Mouse (Mus musculus): ENCODE measurements around the gene Garem2.
"Not testable (repeated sequence)": the region's sequence is repeated elsewhere in the genome, so short reads cannot be mapped to it uniquely, and the experiment has no call there.

Garem2 gene

DNA sequence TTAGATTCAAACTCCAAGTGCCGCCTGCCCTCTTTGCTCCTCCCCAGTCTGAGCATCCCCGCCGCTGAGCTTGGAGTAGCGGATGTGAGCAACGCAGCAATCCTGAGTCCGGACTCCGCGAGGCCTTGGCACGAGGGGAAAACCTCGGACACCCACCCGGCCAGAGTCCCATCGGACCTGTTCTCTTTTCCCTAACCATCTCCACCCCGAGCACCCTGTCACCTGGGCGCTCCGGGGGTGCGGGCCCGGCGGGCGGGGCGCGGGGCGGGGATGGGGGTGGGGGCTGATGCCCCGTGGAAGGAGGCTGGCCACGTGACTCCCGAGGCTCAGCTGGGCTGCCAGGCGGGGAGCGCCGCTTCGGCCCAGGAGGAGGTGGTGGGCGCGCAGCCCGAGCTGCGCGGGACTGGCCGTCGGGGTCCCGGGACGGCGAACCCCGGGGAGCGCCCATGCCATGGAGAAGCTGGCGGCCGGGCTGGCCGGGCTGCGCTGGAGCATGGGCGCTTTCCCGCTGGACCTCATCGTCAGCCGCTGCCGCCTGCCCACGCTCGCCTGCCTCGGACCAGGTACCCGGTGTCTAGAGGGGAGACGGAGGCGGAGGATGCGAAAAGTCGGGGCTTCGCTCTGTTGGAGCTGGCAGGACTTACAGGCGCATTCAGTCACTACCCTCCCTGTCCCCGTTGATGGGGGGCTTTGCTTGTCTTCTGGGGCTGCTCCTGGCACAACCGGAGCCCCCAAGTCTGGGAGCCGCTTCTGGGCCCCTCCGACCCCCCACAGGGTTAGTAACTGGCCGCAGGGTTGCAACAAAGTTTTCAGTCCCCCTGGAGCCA is at the start of gene Garem2:
Gene Garem2 (plus strand): TSS at position 321 of the 827 bp plus-strand sequence.
- peak; percentile 39 for DNase-seq

DNA sequence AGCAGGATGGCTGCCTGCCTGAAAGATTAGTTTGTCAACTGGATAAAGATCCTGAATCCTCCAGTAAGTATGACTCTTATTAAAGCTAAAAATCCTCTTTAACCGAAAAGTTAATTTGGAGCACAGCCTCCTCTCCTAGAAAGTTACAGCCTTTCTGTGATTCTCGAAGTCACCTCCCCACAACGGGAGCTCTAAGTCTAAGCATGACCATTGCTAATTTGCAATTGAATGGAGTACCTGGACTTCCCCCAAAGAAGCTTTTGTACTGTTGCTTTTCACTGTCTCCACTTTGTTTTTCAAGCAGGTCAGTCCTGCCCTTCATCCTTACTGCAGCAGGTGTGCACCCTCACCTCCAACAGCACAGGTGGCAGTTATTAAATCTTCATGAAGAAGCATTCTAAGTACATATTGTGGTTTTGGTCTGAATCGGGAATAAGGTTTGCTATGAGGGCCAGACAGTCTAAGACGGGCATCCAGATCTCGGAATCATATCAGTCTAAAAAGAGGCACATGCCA is 46.7 kb upstream of the Garem2 start:
- DNase-seq = no peak

DNA sequence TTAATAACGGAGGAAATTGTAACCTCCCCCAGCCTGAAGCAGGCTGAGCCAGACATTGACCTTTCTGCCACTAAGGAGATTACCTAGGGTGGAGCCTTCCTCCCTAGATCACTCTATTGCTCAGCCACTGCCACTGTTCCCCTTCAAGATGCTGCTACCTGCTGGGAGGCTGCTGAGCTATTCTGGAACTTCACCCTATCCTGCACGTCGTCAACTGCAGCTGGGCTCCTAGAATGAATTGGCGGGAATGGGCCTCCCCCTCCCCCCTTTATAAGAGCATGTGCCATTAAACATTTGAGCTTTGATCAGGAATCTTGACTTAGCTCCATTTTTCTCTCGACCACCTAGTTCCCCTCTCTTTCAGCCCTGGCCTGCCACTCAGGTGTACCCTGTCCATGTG is 45.4 kb upstream of the Garem2 start:
- DNase-seq = not testable (repeated sequence)

DNA sequence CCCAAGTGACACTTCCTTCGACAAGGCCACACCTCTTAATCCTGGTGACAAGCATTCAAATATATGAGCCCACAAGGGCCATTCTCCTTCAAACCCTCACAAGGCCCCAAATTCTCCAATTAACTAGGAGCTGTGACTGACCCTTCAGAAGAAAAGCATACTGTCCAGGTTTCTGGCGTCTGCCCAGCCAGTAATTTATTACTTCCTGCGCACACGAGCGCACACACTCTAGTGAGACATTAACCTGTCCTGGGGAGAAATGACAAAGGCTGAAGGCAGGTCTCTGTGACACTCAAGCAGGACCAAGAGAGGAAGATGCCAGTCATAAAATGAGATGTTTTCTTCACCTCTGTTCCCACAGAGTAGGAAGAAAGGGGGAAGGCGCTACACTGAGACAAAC is 37.2 kb upstream of the Garem2 start:
- no peak for DNase-seq

DNA sequence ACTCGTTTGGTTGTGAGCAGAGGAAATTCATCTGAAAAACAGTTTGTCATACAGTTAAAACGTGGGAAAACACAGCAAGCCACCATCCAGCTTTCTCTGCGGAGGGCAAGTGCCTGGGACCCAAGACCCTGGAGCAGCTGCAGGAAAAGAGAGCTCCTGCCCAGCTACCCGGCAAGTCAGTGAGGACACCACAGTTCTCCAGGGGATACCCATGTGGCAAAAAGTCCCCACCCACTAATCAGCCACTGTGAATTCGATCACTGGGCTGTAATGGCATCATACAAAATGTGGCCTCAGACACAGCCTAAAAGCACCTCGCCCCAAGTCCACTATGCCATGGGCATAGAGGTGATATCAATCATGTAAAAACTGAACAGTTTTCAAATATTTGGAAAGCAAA is 33.3 kb upstream of the Garem2 start:
- DNase-seq = no peak

DNA sequence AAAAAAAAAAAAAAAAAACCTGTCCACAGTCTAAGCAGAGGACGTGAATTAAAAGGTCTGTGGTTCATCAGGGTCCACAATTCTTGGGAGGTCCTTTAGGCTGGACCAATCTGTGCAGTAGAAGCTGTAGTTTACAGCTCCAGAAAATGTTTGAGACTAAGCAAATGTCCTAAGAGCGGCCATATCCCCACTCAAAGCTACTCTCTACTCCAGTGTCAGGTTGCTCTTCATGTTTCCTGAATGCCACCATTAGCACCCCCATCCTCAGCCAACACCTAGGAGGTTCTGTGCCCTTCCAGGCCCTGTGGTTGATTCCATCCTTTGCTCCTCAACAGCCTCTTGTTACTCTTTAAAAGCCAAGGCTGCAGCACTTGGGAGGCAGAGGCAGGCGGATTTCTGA is 32.6 kb upstream of the Garem2 start:
- DNase-seq = no peak

DNA sequence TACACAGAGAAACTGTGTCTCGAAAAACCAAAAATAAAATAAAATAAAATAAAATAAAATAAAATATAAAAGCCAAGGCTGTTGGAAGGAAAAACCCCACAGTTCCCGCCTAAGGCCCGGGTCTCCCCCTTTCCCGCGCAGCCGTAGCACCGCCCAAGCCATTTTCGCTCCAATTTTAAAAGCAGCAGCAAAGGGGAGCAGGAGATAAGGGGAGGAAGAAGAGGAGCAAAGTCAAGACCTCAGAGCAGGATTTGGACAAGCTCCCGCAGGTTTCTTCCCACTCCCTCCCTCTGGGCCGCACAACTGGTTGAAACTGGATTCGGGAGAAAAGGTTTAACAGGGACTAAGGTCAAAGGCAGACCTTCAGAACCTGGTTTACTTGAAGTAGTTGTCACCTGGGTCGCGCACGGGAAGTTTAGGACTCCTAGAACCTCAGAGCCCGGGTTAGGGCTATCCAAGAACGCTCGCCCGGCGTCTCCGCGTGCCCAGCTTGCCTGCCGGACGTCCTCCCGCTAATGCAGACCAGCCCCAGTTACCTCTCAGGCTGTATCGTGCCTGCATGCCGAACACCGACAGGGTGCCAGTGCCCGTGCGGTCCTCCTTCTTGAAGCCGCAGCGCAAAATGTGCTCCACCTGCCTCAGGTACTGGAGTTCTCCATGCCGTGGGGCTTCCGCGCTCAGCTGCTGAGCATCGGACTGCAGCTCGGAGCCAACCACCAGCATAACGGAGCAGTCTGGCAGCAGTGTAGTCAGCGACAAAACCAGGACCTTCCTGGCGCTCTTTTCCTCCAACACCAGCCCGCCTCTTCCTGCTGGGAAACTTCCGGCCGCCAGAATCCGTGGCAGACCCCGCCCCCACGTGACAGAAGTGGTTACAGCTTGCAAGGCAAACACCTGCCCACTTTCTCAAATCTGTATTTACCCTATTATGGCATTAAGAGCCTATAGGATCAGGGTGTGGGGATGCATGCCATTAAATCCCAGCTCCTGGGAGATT is 31.8 kb upstream of the Garem2 start, which contains the start of gene Tyms:
Gene Tyms (minus strand): TSS at position 793 of the 997 bp plus-strand sequence.
- peak; percentile 87 for DNase-seq

DNA sequence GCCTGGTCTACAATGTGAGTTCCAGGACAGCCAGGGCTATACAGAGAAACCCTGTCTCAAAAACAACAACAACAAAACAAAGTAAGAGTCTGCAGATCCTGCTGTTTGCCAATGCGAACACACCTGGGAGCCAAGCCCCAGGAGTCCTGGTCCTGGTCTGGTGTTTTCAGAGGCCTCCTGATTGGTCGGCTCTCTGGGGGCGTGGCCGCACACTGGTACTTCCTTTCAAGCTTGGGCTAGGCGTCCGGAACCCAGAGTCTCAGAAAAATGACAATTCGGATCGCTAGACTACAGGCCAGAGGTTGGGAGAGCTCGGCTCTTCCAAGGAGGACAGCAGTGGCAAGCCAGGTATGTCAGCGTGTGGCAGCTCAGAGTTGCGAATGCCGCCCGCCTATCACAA is 12.3 kb upstream of the Garem2 start:
- no peak for DNase-seq

DNA sequence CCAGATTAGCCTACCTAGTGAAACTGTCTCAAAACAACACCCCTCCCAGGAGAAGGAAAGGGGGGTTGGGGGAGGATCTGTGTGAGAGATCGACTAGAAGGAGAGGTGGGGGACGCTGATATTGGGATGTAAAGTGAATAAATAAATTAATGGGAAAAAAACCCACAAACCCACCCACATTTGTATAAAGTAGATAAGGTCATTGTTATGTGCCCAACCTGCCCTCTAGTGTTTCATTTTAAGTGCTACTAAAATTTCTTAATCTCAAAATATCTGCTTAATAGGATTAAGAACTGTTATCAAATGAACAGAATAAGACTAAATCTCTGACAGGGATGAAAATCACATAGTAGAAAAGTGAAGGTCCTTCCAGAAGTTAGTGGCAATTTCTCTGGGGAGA is 10.6 kb upstream of the Garem2 start:
- no peak for DNase-seq

DNA sequence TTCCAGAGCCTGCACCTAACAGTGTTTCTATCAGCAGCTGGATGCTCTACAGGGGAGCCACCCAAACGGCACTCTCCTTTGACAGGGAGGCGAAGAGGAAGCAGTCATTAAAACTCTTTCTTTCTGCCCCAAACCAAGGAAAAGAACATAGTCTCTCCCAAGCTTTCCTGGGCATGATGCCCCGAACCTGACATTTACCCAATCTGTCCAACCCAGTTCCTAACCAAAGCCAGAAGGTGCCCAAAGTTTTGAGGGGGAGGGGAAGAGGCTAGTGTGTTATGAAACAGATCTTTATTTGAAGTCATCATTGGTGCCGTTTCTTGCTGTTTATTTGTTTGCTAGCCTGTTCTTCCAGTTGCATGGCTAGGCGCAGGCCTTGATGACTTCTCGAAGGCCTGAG is 9.2 kb upstream of the Garem2 start:
- no peak for DNase-seq

DNA sequence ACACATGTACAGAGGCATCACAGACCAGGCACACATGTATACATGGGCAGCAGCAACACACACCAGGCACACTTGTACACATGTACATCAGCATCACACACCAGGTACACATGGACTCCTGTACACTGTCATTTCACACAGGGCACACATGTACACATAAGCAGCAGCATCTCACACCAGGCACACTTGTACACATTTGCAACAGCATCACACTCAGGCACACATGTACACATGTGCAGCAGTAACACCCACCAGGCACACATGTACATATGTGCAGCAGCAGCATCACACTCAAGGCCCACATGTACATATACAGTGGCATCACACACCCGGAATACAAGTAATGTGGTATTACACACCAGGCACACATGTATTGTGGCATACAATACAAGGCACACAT is 6.7 kb upstream of the Garem2 start:
- no peak for DNase-seq

DNA sequence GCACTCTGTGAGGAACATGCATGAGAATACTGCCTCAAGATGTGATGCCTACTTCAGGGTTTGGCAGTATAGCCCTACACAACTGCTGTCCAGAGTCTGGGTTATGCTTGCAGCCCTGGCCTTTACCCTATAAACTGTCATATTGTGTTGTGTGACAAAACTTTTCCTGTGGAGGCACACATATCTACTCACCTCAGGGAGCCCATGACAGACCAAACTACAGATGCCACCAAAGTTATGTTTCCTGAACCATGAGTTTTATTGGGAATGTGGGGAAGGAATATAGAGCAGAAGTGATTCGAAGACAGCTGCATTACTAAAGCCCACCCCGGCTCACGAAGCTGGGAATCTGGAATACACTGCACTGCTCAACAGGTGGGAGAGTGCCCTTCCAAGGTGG is 1.6 kb upstream of the Garem2 start:
- DNase-seq = no peak

DNA sequence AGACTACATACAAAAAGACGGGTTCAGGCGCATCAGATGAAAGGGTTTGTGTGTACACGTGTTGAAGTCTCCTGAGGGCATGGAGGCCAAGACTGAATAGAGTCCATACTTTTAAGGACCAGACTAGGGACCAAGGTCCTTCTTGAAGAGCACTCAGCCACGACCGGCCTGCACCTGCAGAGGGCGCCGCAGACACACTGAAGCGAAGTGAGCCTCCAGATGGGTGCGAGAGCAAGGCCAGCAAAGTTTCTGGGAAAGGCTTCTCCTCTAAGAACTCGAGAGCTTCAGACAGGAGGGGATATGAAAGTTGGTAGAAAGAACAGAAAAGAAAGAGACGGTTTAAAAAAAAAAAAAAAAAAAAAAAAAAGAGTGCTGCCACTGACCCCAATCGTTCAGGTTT is 622 bp upstream of the Garem2 start:
- peak; percentile 47 for DNase-seq

DNA sequence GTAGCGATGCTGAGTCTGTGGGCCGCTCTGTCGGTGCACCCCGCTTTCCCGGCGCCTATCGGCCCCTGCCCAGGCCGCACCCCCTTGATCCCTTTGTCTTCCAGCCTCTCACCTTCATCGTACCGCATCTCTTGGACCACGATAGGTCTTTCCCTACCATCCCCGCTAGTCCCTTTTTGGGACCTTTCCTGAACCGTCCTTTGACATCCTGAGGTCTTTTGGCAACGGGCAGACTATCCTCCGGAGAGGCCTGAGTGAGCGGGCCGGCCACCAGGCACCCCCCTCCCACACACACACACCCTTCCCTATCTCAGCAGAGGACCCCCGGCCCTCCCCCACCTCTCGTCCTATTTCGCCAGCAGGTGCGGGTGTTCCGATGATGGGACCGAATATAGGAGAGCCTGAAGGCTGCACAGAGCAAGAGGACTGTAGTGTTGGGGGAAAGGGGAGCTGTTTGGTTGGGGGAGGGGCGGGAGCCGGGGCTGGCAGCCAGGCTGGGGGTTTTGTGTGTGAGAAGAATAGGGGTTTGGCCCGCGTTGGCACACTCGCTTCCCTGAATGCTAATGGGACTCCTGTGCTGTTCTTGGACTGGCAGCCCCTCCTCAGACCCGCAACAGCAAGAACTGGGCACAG is 823 bp downstream of the Garem2 start, which contains the start of gene 3110082J24Rik:
Gene 3110082J24Rik (minus strand): TSS at position 419 of the 633 bp plus-strand sequence.
- DNase-seq = no peak

DNA sequence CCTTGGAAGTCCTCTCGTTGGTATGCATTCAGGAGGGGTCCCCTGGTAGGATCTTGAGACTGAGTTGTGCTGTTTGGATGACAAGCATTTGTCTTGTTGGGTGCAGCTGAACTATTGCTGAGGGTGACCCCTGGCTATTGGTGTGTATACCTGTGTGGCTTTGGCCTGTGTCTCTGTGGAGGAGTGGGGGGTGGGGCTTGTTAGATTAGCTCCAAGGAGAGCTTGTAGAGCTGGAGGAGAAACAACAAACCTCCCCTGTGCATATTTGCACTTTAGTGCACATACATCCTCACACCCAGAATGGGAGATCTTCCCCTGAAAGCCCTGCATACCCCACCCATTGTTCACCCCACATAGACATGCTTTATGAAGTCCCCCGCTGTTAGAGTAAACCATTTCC is 1.8 kb downstream of the Garem2 start:
- DNase-seq = no peak

DNA sequence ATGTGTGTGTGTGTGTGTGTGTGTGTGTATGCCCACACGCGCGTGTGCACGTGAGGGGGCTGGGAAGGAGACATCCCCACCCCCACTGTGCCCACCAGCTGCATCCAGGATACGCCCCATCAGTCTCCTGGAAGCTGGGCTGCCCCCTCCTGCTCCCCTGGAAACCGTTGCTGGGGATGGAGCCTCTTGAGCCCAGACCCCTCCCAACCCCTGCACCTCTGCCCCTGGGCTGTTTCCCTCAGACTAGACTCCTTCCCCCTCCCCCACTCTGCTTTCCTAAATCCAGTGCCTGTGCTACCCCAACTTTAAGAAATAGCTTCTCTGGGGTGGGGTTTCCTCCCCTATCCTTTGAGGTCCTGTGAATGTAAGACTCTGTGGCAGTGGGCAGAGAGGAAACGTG is 2.2 kb downstream of the Garem2 start:
- DNase-seq = no peak

DNA sequence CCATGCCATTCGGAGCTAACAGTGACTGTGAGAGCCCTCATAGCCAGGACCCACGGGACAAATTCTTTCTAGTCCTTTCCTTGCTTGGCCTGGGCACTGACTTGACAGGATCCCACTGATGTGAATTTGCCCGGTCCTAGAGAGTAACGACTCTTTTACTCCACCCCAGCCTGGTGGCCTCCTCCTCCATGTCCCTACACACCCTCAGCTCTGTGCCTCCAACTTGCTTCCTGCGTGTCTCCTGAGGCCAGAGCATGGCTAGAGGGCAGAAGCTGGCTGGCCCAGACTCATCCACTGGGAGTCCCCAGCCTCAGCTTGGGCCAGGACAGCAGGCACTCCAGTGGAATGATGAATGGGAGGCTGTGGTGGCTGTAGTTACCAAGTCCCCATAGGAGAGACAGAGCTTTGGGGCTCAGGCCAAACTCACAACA is 2.7 kb downstream of the Garem2 start:
- DNase-seq = no peak

DNA sequence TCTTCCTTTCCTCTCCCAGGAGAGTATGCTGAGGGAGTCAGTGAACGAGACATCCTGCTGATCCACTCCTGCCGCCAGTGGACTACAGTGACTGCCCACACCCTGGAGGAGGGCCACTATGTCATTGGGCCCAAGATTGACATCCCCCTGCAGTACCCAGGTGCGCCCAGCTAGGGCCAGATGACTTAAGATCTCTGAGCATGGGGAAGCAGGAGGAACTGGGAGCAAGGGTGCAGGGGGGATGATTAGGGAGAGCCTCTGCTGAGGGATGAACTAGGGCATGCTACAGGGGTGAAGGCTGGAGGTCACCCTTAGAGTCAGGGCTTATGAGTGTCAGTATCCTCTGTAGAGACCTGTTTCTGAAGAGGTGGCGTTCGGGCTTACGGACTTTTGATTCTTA is 3.3 kb downstream of the Garem2 start:
- DNase-seq = no peak

DNA sequence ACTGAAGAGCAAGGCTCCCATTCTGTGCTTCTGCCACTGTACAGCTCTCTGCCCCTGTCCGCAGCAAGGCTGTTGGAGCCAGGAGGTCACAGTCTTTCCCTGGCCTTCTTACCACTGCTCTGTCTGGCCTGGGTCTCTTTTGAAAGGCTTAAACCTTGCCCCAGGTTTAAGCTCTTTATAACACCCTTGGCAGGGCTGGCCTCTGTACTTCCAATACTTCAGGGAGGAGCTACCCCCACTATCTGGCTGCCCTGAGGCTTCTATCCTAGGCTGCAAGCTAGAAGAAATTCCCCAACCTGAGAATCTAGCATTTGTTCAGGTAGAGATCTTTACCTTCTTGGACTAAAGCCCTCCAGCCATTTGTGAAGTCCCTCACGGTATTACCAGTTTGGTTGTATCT is 4.9 kb downstream of the Garem2 start:
- DNase-seq = no peak

DNA sequence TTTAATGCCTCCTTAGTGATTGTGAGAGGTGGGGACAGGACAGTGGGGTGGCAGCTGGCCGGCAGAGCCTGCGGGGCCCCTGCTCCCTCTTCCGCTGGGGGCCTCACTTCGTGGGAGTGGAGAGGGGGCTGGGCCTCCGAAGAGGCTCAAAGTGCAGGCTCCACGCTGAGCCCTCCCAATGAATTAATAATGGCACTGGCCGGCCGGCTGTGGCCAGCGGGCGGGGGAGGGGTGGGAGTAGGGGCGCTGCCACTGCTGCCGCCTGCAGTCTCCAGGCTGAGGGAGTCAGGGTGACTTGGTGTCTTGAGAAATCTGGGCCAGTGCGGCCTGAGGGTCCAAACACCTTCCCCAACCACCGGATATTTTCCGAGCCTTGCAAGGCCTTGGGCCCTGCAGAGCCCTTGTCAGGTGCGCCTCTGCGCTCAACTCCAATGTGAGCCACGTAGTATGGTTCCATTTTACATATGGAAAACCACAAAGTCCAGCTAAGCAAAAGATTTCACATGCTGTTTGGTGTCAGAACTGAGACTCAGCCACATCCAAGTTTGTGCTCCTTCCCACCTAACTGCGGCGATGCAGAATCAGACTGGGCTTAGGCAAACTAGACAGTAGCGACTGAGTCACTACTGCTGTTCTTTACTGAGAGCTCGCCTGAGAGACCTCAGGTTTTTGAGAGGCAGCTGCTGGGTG is 5.6 kb downstream of the Garem2 start:
- DNase-seq = no peak

DNA sequence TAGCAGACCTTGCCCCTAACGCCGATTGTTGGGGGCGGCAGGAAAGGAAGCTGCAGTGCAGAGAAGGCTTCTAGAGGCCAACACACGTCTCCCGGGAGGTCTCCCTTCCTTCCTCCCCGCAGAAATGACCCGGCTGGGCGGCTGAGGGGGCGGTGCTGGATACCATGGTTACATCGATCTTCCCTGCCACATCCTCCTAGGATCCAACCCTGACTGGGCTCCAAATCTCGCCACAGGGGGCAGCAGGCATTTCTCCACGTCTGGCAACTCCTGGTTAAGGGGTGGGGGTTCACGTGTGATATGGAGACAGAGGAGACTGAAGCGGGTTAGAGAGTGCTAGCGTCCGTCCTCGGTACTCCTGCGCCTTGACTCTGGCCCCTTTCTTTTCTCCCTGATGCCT is 6.2 kb downstream of the Garem2 start:
- DNase-seq = peak; percentile 63

DNA sequence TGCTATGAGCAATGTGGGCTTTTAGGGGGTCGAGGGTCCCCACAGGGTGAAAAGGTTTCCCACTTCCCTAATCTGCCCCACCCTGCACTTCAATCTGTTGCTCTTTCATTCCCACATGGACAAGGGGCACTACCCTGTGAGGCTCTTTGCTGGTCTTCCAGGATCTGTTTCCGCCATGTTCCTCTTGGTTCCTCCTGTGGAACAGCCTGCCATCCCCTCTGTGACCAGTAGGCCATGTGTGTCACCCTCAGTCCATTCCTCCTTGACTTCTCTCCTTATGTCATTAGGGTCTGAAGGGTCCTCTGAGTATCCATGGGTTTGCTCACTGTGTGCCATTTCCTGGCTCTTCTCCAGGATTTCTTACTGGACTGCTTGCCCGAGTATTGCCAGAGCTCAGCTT is 6.8 kb downstream of the Garem2 start:
- no peak for DNase-seq

Measured in lung, postnatal 10 days (tissue).